Mouse (Mus musculus): ENCODE results near the gene Socs3. TPM values are rescaled to one million over a fixed set of nuclear protein-coding genes. Genes with fewer than 3 reads are reported as not detected.

Gene Socs3
- total and polyA plus RNA-seq, 3 experiments: 0.96 to 1.9 TPM; not detected in 1

GRCm38 (mm10) chr11:117959741-117960381 lies 10.0 kb downstream of the Socs3 start:
- H3K9me3 ChIP-seq (replicated peaks; ENCODE audit: insufficient read depth, low read length): no peaks in the 10 kb centered on the region
- peaks cover 7% of the 10 kb centered on the region in 2 experiments for H3K27me3 ChIP-seq (ENCODE audit: control insufficient read depth in 1 of 2, insufficient read depth in 2 of 2, low read length in 2 of 2)
- H3K79me2 ChIP-seq (ENCODE audit: control insufficient read depth, insufficient read depth, low read length, poor library complexity): no peaks in the 10 kb centered on the region
- H3K36me3 ChIP-seq (ENCODE audit: control insufficient read depth in 1 of 2, insufficient read depth in 2 of 2, low read length in 2 of 2): peaks cover 0 to 3% of the 10 kb centered on the region in 2 experiments; a peak in 1 of 4 replicates
- no peak overlapping the region for H3K9ac ChIP-seq (ENCODE audit: control insufficient read depth, low read depth, low read length, poor library complexity, severe bottlenecking)
- TF ChIP-seq MYC (IDR thresholded peaks at IDR 0.05; ENCODE audit: low read depth, low read length): no peak
- TF ChIP-seq CTCF (IDR thresholded peaks at IDR 0.05 in 2 of 3, conservative IDR thresholded peaks at IDR 0.05 in 1 of 3; ENCODE audit: control insufficient read depth in 1 of 3, insufficient read depth in 1 of 3, low read depth in 2 of 3, low read length in 3 of 3, poor library complexity in 1 of 3, severe bottlenecking in 1 of 3): no peak
- TF ChIP-seq UBTF (IDR thresholded peaks at IDR 0.05; ENCODE audit: borderline replicate concordance, insufficient read depth, low read depth, low read length): no peak
- TF ChIP-seq SMC3 (IDR thresholded peaks at IDR 0.05; ENCODE audit: low read depth, low read length): no peak
- no peak for TF ChIP-seq JUND (IDR thresholded peaks at IDR 0.05; ENCODE audit: low read depth, low read length)
- no peak for TF ChIP-seq ZMIZ1 (IDR thresholded peaks at IDR 0.05; ENCODE audit: low read depth, low read length)
- no peak for TF ChIP-seq NELFE (IDR thresholded peaks at IDR 0.05; ENCODE audit: low read depth, low read length)
- TF ChIP-seq SIN3A (IDR thresholded peaks at IDR 0.05; ENCODE audit: low read length): no peak
- no peak for TF ChIP-seq USF1 (IDR thresholded peaks at IDR 0.05; ENCODE audit: low read depth, low read length)
- no peak for TF ChIP-seq MYB (IDR thresholded peaks at IDR 0.05; ENCODE audit: low read depth, low read length)
- TF ChIP-seq E2F4 (IDR thresholded peaks at IDR 0.05; ENCODE audit: borderline replicate concordance, low read depth, low read length): no peak
- TF ChIP-seq ZC3H11A (IDR thresholded peaks at IDR 0.05; ENCODE audit: low read depth, low read length): no peak
- TF ChIP-seq TAL1 (IDR thresholded peaks at IDR 0.05; ENCODE audit: low read length): no peak
- TF ChIP-seq GABPA (IDR thresholded peaks at IDR 0.05; ENCODE audit: low read depth, low read length): no peak
- no peak for TF ChIP-seq POLR2A (IDR thresholded peaks at IDR 0.05; ENCODE audit: control insufficient read depth in 1 of 2, insufficient read depth in 1 of 2, low read depth in 1 of 2, low read length in 2 of 2, poor library complexity in 1 of 2)
- no peak for TF ChIP-seq ELF1 (IDR thresholded peaks at IDR 0.05; ENCODE audit: low read depth, low read length)
- DNase-seq (ENCODE audit: low read depth, low spot score): no peak
- H3K27ac ChIP-seq (ENCODE audit: control insufficient read depth, low read depth, low read length): no peak overlapping the region
- no peak overlapping the region for H3K4me3 ChIP-seq (ENCODE audit: control insufficient read depth in 1 of 2, insufficient read depth in 1 of 2, low read depth in 2 of 2, low read length in 2 of 2)
- peaks cover 0 to 4% of the 10 kb centered on the region in 2 experiments; a peak in 1 of 4 replicates for H3K4me1 ChIP-seq (ENCODE audit: control insufficient read depth in 1 of 2, insufficient read depth in 2 of 2, low read length in 2 of 2)

GRCm38 (mm10) chr11:117959166-117959565 lies 10.7 kb downstream of the Socs3 start:
- Histone ChIP-seq H3K79me2 (ENCODE audit: control insufficient read depth, insufficient read depth, low read length, poor library complexity) (no peaks in the 10 kb centered on the region), H3K9ac (ENCODE audit: control insufficient read depth, low read depth, low read length, poor library complexity, severe bottlenecking) (no peak overlapping the region), H3K4me3 (ENCODE audit: control insufficient read depth in 1 of 2, insufficient read depth in 1 of 2, low read depth in 2 of 2, low read length in 2 of 2) (no peak overlapping the region), H3K9me3 (replicated peaks; ENCODE audit: insufficient read depth, low read length) (no peaks in the 10 kb centered on the region), H3K36me3 (ENCODE audit: control insufficient read depth in 1 of 2, insufficient read depth in 2 of 2, low read length in 2 of 2) (peaks cover 0 to 3% of the 10 kb centered on the region in 2 experiments; a peak in 1 of 4 replicates), H3K27me3 (ENCODE audit: control insufficient read depth in 1 of 2, insufficient read depth in 2 of 2, low read length in 2 of 2) (peaks cover 7 to 9% of the 10 kb centered on the region in 2 experiments), H3K4me1 (ENCODE audit: control insufficient read depth in 1 of 2, insufficient read depth in 2 of 2, low read length in 2 of 2) (peaks cover 0 to 4% of the 10 kb centered on the region in 2 experiments; a peak in 1 of 4 replicates), H3K27ac (ENCODE audit: control insufficient read depth, low read depth, low read length) (no peak overlapping the region)
- DNase-seq (ENCODE audit: low read depth, low spot score): no peak
- no peak for TF ChIP-seq NELFE (IDR thresholded peaks at IDR 0.05; ENCODE audit: low read depth, low read length)
- no peak for TF ChIP-seq GATA1 (IDR thresholded peaks at IDR 0.05; ENCODE audit: low read depth, low read length)
- no peak for TF ChIP-seq SMC3 (IDR thresholded peaks at IDR 0.05; ENCODE audit: low read depth, low read length)
- no peak for TF ChIP-seq JUND (IDR thresholded peaks at IDR 0.05; ENCODE audit: low read depth, low read length)
